Mouse (Mus musculus) CH12.LX (cell line): ENCODE measurements around the gene Dlg1. TPM values are rescaled to one million over a fixed set of nuclear protein-coding genes. Genes with fewer than 3 reads are reported as not detected.

ENCODE experiments used
- DNase-seq: peaks from one replicate; pipeline ENCODE4 v3.0.0-alpha.2; 2013; ENCODE audit errors: extremely low read depth
- H3K27ac ChIP-seq: 2 replicates; pipeline ENCODE4 v1.5.1; 2012; ENCODE audit warnings: low read depth, mild to moderate bottlenecking, control low read depth, moderate library complexity; ENCODE audit not compliant: insufficient read depth
- H3K27me3 ChIP-seq: replicated peaks from 2 replicates; pipeline ENCODE3; 2012; ENCODE audit warnings: inconsistent platforms
- H3K36me3 ChIP-seq, 2 experiments: replicated peaks in 1 of 2; 2 replicates each; pipeline versions ENCODE3 to v1.6.1; 2012; ENCODE audit warnings: inconsistent platforms in 1 of 2, low read length in 1 of 2, mild to moderate bottlenecking in 1 of 2, mixed read lengths in 1 of 2, moderate library complexity in 1 of 2; ENCODE audit not compliant: control insufficient read depth in 1 of 2, insufficient read depth in 1 of 2
- H3K4me1 ChIP-seq, 2 experiments: 2 replicates each; pipeline ENCODE4 v1.6.1; 2012; ENCODE audit warnings: inconsistent platforms in 1 of 2, moderate library complexity in 1 of 2; ENCODE audit not compliant: insufficient read depth in 2 of 2, control insufficient read depth in 1 of 2
- H3K4me2 ChIP-seq: 2 replicates; pipeline ENCODE4 v1.6.1; 2012; ENCODE audit warnings: low read depth, mild to moderate bottlenecking, control low read depth; ENCODE audit not compliant: poor library complexity, insufficient read depth, severe bottlenecking
- H3K4me3 ChIP-seq, 3 experiments: fragments of 150-350 bp in 1 of 3; sonication (generic) in 1 of 3; replicated peaks in 1 of 3; 2 replicates each; pipeline versions ENCODE3 to v1.5.1; 2011 to 2012; ENCODE audit warnings: low read depth in 2 of 3, low read length in 2 of 3, mild to moderate bottlenecking in 2 of 3, moderate library complexity in 2 of 3, control low read depth in 1 of 3, improper control_type of control experiment in 1 of 3, inconsistent platforms in 1 of 3, mixed read lengths in 1 of 3; ENCODE audit not compliant: poor library complexity in 1 of 3
- H3K79me2 ChIP-seq: replicated peaks from 2 replicates; pipeline ENCODE4 v1.6.1; 2012; ENCODE audit warnings: mild to moderate bottlenecking, moderate library complexity; ENCODE audit not compliant: control insufficient read depth, poor library complexity, insufficient read depth, severe bottlenecking; ENCODE audit errors: extremely low read depth
- H3K9ac ChIP-seq: 2 replicates; pipeline ENCODE4 v1.6.1; 2012; ENCODE audit warnings: low read depth, mild to moderate bottlenecking, control low read depth, moderate library complexity; ENCODE audit not compliant: insufficient read depth
- H3K9me3 ChIP-seq: replicated peaks from 2 replicates; pipeline ENCODE3; 2012; ENCODE audit warnings: low read length, inconsistent platforms, mixed read lengths
- BHLHE40 ChIP-seq: IDR thresholded peaks from 2 replicates; pipeline ENCODE4 v1.6.1; 2011; ENCODE audit warnings: mild to moderate bottlenecking, low read depth, low read length, improper control_type of control experiment
- CHD1 ChIP-seq: IDR thresholded peaks from 2 replicates; pipeline ENCODE4 v1.6.1; 2012; ENCODE audit warnings: low read depth, low read length, improper control_type of control experiment, inconsistent platforms
- CTCF ChIP-seq, 2 experiments: IDR thresholded peaks in 1 of 2; conservative IDR thresholded peaks in 1 of 2; 2 replicates each; pipeline ENCODE4 v1.5.1; 2011 to 2012; ENCODE audit warnings: low read depth in 2 of 2, low read length in 2 of 2, improper control_type of control experiment in 1 of 2, inconsistent platforms in 1 of 2, mild to moderate bottlenecking in 1 of 2, moderate library complexity in 1 of 2
- E2F4 ChIP-seq: IDR thresholded peaks from 2 replicates; pipeline ENCODE4 v1.6.1; 2011; ENCODE audit warnings: low read depth, low read length, improper control_type of control experiment; ENCODE audit not compliant: insufficient replicate concordance
- EP300 ChIP-seq: IDR thresholded peaks from 2 replicates; pipeline ENCODE4 v1.6.1; 2011; ENCODE audit warnings: low read length, improper control_type of control experiment
- ETS1 ChIP-seq: conservative IDR thresholded peaks from 2 replicates; pipeline ENCODE4 v1.6.1; 2012; ENCODE audit warnings: low read depth, mild to moderate bottlenecking, inconsistent platforms, low read length, improper control_type of control experiment, moderate library complexity
- HCFC1 ChIP-seq: IDR thresholded peaks from 2 replicates; pipeline ENCODE4 v1.6.1; 2012; ENCODE audit warnings: low read depth, mild to moderate bottlenecking, inconsistent platforms, low read length, improper control_type of control experiment
- IRF4 ChIP-seq: IDR thresholded peaks from 2 replicates; pipeline ENCODE4 v1.6.1; 2014; ENCODE audit warnings: low read depth, mild to moderate bottlenecking, inconsistent platforms, low read length, improper control_type of control experiment
- JUN ChIP-seq: IDR thresholded peaks from 2 replicates; pipeline ENCODE4 v1.6.1; 2011; ENCODE audit warnings: low read depth, mild to moderate bottlenecking, low read length, improper control_type of control experiment, moderate library complexity; ENCODE audit not compliant: insufficient read depth
- JUND ChIP-seq: conservative IDR thresholded peaks from 2 replicates; pipeline ENCODE4 v1.6.1; 2011; ENCODE audit warnings: low read depth, low read length, improper control_type of control experiment
- MAFK ChIP-seq: IDR thresholded peaks from 2 replicates; pipeline ENCODE4 v1.6.1; 2011; ENCODE audit warnings: low read length, improper control_type of control experiment; ENCODE audit not compliant: insufficient replicate concordance
- MAX ChIP-seq: IDR thresholded peaks from 2 replicates; pipeline ENCODE4 v1.6.1; 2011; ENCODE audit warnings: low read length, improper control_type of control experiment
- MAZ ChIP-seq: IDR thresholded peaks from 2 replicates; pipeline ENCODE4 v1.6.1; 2012; ENCODE audit warnings: low read depth, mild to moderate bottlenecking, inconsistent platforms, low read length, improper control_type of control experiment, moderate library complexity
- MEF2A ChIP-seq: IDR thresholded peaks from 2 replicates; pipeline ENCODE4 v1.6.1; 2014; ENCODE audit warnings: low read depth, mild to moderate bottlenecking, inconsistent platforms, low read length, improper control_type of control experiment, borderline replicate concordance
- NELFE ChIP-seq: IDR thresholded peaks from 2 replicates; pipeline ENCODE4 v1.6.1; 2011; ENCODE audit warnings: low read depth, low read length, improper control_type of control experiment
- POLR2AphosphoS2 ChIP-seq: IDR thresholded peaks from 2 replicates; pipeline ENCODE4 v1.6.1; 2011; ENCODE audit warnings: low read depth, low read length, improper control_type of control experiment
- RAD21 ChIP-seq: IDR thresholded peaks from 2 replicates; pipeline ENCODE4 v1.6.1; 2011; ENCODE audit warnings: low read depth, mild to moderate bottlenecking, low read length, improper control_type of control experiment, moderate library complexity
- SIN3A ChIP-seq: IDR thresholded peaks from 2 replicates; pipeline ENCODE4 v1.6.1; 2012; ENCODE audit warnings: low read length, improper control_type of control experiment, inconsistent platforms
- SMC3 ChIP-seq: IDR thresholded peaks from 2 replicates; pipeline ENCODE4 v1.6.1; 2011; ENCODE audit warnings: low read depth, low read length, improper control_type of control experiment
- TBP ChIP-seq: conservative IDR thresholded peaks from 2 replicates; pipeline ENCODE4 v1.6.1; 2011; ENCODE audit warnings: low read depth, low read length, improper control_type of control experiment
- TCF12 ChIP-seq: IDR thresholded peaks from 2 replicates; pipeline ENCODE4 v1.6.1; 2014; ENCODE audit warnings: low read depth, mild to moderate bottlenecking, inconsistent platforms, low read length, improper control_type of control experiment
- UBTF ChIP-seq: IDR thresholded peaks from 2 replicates; pipeline ENCODE4 v1.6.1; 2012; ENCODE audit warnings: low read depth, mild to moderate bottlenecking, inconsistent platforms, low read length, improper control_type of control experiment, moderate library complexity
- USF1 ChIP-seq: IDR thresholded peaks from 2 replicates; pipeline ENCODE4 v1.6.1; 2014; ENCODE audit warnings: low read depth, mild to moderate bottlenecking, inconsistent platforms, low read length, improper control_type of control experiment
- ZC3H11A ChIP-seq: IDR thresholded peaks from 2 replicates; pipeline ENCODE4 v1.6.1; 2012; ENCODE audit warnings: low read depth, mild to moderate bottlenecking, inconsistent platforms, low read length, improper control_type of control experiment
- ZMIZ1 ChIP-seq: IDR thresholded peaks from 2 replicates; pipeline ENCODE4 v1.6.1; 2012; ENCODE audit warnings: low read depth, mild to moderate bottlenecking, inconsistent platforms, low read length, improper control_type of control experiment
- dilution Hi-C: fragments of 300-500 bp; cut with MboI; formaldehyde crosslinking; loops from 2 replicates; pipeline ENCODE4 v1.14.3; 2020; ENCODE audit warnings: low sequenced_read_pairs; ENCODE audit not compliant: extremely low pct_unique_long_range_greater_than_20kb, extremely low pct_ligation_motif_present
- in situ Hi-C: fragments of 300-500 bp; cut with MboI; formaldehyde crosslinking; loops from 3 replicates; pipeline ENCODE4 v1.14.3; 2019; ENCODE audit warnings: low sequenced_read_pairs, low pct_ligation_motif_present, low pct_unique_long_range_greater_than_20kb, mixed read lengths
- polyA plus RNA-seq: library from polyadenylated mRNA; unstranded; fragments of >175 nt; gene quantifications from 2 replicates; pipeline ENCODE4 v1.2.1, GENCODE M21; 2012; ENCODE audit warnings: low read depth; ENCODE audit not compliant: insufficient read length
- total RNA-seq, 2 experiments: library from RNA; depleted of rRNA; stranded (reverse); fragments of 300-350 nt in 1 of 2; fragments of >200 nt in 1 of 2; gene quantifications; 2 replicates each; pipeline ENCODE4 v1.2.3; 2012 to 2014

Gene Dlg1
- total and polyA plus RNA-seq, 3 experiments: 29.0 to 47.9 (median 37.4) TPM

GRCm38 (mm10) chr16:31917776-31918175, 254.5 kb downstream of the Dlg1 start:
- Histone ChIP-seq H3K9ac (no peak overlapping the region), H3K36me3 (no peaks in the 10 kb centered on the region), H3K9me3 (peaks cover 3% of the 10 kb centered on the region), H3K4me1 (peaks cover 0 to 6% of the 10 kb centered on the region in 2 experiments; a peak in 1 of 4 replicates), H3K27me3 (no peaks in the 10 kb centered on the region), H3K79me2 (no peaks in the 10 kb centered on the region), H3K4me3 (no peak overlapping the region)
- dilution Hi-C loops: no loop called here
- no peak for TF ChIP-seq MEF2A
- TF ChIP-seq TCF12: no peak
- no peak for TF ChIP-seq JUN
- TF ChIP-seq E2F4: no peak
- TF ChIP-seq UBTF: no peak
- no peak for TF ChIP-seq USF1
- TF ChIP-seq MAFK: no peak
- TF ChIP-seq POLR2AphosphoS2: no peak
- TF ChIP-seq MAZ: no peak
- TF ChIP-seq CTCF (conservative IDR thresholded peaks at IDR 0.05 in 1 of 2, IDR thresholded peaks at IDR 0.05 in 1 of 2; ENCODE audit: low read depth in 2 of 2, low read length in 2 of 2): no peak
- no peak for TF ChIP-seq IRF4
- no peak for TF ChIP-seq MAX
- no peak for TF ChIP-seq EP300
- TF ChIP-seq TBP: no peak
- no peak for TF ChIP-seq HCFC1
- TF ChIP-seq NELFE: no peak
- no peak for TF ChIP-seq ETS1
- no peak for TF ChIP-seq SIN3A
- no peak for TF ChIP-seq SMC3
- TF ChIP-seq CHD1: no peak
- TF ChIP-seq, all 38 proteins: peak for 0
- DNase-seq: no peak
- no peak overlapping the region for H3K4me2 ChIP-seq
- in situ Hi-C loops: loop anchor here (5.0 kb wide), 2 partner anchors 40 to 460 kb away; partner anchors contain the start of gene Meltf
- no peak overlapping the region for H3K27ac ChIP-seq

GRCm38 (mm10) chr16:31918248-31918724, 255.0 kb downstream of the Dlg1 start:
- dilution Hi-C loops: no loop called here
- Histone ChIP-seq H3K4me2 (peak overlapping the region; percentile 56; the same call in 1 of the 2 replicates), H3K9me3 (peaks cover 3% of the 10 kb centered on the region), H3K27me3 (no peaks in the 10 kb centered on the region), H3K79me2 (no peaks in the 10 kb centered on the region), H3K27ac (no peak overlapping the region), H3K4me1 (peaks cover 0 to 6% of the 10 kb centered on the region in 2 experiments; a peak in 1 of 4 replicates), H3K9ac (no peak overlapping the region), H3K4me3 (no peak overlapping the region), H3K36me3 (no peaks in the 10 kb centered on the region)
- DNase-seq: peak; percentile 84
- TF ChIP-seq CTCF (conservative IDR thresholded peaks at IDR 0.05 in 1 of 2, IDR thresholded peaks at IDR 0.05 in 1 of 2; ENCODE audit: low read depth in 2 of 2, low read length in 2 of 2) (peak; percentile 97 to 99), ZMIZ1 (no peak), NELFE (peak; percentile 45; the same call in 1 of the 2 replicates), JUND (0 out of 2 replicates have a peak, but pooled peaks have one; percentile 33), BHLHE40 (no peak), IRF4 (peak; percentile 48; the same call in 1 of the 2 replicates), SMC3 (peak; percentile 97), ZC3H11A (peak; percentile 87), RAD21 (no peak; the same call in none of the 2 replicates), MEF2A (peak; percentile 22; the same call in 1 of the 2 replicates)
- TF ChIP-seq, all 38 proteins: peak for 7
- in situ Hi-C loops: loop anchor here (5.0 kb wide), 2 partner anchors 41 to 461 kb away; partner anchors contain the start of gene Meltf
